Mouse (Mus musculus): ENCODE data around the gene Rmi2. TPM values are rescaled to one million over a fixed set of nuclear protein-coding genes. Genes with fewer than 3 reads are reported as not detected.
"Not testable (repeated sequence)": the region's sequence is repeated elsewhere in the genome, so short reads cannot be mapped to it uniquely, and the experiment has no call there.

The Rmi2 gene
- polyA plus RNA-seq, 1 experiment = 0.29 TPM

DNA sequence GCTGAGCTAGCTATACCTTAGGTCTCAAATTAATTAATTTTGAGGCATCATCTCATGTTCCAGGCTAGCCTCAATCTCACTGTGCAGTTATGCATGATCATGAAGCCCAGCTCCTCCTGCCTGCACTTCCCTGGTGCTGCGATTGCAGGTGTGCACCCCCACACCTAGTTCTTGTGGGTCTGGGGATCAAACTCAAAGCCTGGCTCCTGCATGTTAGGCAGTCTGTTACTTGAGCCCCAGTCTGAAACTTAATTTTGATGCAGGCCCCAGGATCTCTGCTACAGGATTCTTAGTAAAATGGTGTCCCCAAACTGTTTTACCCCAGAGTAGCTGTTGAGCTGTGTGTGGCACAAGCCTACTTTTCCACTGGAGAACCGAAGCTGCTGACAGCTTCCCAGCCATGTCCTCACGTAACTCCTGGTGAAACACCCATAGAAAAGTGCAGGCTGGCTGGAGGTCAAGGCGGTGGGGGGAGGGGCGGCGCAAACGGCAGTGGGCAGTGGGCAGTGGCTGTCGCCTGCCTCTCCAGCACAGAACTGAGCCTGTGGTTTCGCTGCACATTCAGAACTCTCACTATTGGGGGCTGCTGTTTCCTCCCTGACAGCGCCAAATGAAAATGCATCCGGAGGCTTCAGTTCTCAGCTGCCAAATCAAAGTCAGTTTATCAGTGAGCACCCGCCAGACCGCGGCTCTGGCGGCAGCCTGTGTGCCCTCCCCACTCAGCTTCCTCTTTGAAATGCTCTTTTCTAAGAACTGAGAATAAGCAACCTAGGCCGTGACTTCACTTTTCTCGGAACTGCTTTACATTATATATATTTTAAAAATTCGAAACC is 8.8 kb downstream of the Rmi2 start:
- Histone ChIP-seq H3K4me1 (ENCODE audit: control insufficient read depth, insufficient read depth, low read length) (no peaks in the 10 kb centered on the region), H3K4me3 (ENCODE audit: insufficient read depth, low read length) (no peak overlapping the region), H3K27ac (ENCODE audit: insufficient read depth, low read length) (no peak overlapping the region)
- no peak for TF ChIP-seq CTCF (IDR thresholded peaks at IDR 0.05; ENCODE audit: extremely low read depth, insufficient read depth, low read length)
- TF ChIP-seq POLR2A (IDR thresholded peaks at IDR 0.05; ENCODE audit: extremely low read depth, insufficient read depth, low read length) = no peak

DNA sequence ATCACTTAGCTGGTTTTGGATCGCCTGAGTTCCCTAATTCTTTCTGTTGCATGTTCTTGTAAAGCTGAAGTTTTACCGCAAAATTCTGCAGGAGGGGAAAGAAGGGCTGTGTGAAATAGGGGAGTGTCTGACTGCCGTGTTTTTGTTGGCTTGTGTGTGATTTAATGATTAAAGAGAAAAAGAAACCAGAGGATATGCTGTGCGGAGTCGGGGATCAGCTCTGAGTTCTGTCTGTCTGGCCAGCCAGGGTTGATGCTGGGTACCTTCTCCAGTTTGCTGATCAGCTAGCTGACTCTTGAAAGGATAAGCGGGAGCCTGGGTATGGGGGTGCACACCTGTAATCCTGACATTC is 9.4 kb downstream of the Rmi2 start:
- no peak overlapping the region for H3K4me3 ChIP-seq (ENCODE audit: insufficient read depth, low read length)
- H3K27ac ChIP-seq (ENCODE audit: insufficient read depth, low read length) = no peak overlapping the region
- no peaks in the 10 kb centered on the region for H3K4me1 ChIP-seq (ENCODE audit: control insufficient read depth, insufficient read depth, low read length)
- TF ChIP-seq CTCF (IDR thresholded peaks at IDR 0.05; ENCODE audit: extremely low read depth, insufficient read depth, low read length) (no peak), POLR2A (IDR thresholded peaks at IDR 0.05; ENCODE audit: extremely low read depth, insufficient read depth, low read length) (no peak)

DNA sequence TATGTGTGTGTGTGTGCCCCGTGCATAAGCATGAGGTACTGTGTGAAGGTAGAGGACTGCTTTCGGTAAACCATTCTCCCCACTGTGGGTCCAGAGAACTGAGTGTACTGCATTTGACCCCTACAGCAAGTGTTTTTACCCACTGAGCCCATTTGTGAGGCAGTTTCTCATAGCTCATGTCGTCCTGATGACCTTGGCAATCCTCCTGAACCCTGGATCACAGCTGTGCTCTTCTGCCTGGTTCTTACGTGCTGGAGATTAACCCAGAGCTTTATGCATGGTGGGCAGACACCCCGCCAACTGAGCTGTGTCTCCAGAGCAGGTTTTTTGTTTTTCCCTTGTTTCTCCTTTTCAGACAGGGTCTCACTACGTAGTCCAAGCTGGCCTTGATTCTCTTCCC is 11.1 kb downstream of the Rmi2 start:
- no peaks in the 10 kb centered on the region for H3K4me1 ChIP-seq (ENCODE audit: control insufficient read depth, insufficient read depth, low read length)

DNA sequence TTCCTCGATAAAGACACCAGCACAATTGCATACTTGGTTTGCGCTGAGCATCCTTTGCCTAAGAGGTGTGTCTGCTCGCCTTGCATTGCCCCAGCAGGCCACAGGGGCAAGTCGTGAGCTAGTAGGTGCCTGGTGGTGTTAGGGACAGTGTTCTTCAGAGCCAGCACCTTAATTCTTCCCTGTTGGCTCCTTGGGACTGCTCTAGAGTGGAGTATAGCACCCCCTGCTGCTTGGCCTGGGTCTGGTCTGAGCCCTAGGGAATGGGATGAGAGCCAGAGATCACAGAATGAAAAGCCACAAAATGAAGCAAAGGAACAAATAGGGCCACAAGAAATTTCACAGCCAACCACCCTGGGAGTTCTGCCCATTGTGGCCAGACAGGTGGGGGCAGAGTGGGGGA is 11.6 kb downstream of the Rmi2 start:
- Histone ChIP-seq H3K4me3 (ENCODE audit: insufficient read depth, low read length) (no peak overlapping the region), H3K4me1 (ENCODE audit: control insufficient read depth, insufficient read depth, low read length) (no peaks in the 10 kb centered on the region), H3K27ac (ENCODE audit: insufficient read depth, low read length) (no peak overlapping the region)
- TF ChIP-seq CTCF (IDR thresholded peaks at IDR 0.05; ENCODE audit: extremely low read depth, insufficient read depth, low read length) = peak; percentile 75
- TF ChIP-seq POLR2A (IDR thresholded peaks at IDR 0.05; ENCODE audit: extremely low read depth, insufficient read depth, low read length) = no peak

More for the DNA sequence above, 11.1 kb downstream of the Rmi2 start:
- TF ChIP-seq CTCF (IDR thresholded peaks at IDR 0.05; ENCODE audit: extremely low read depth, insufficient read depth, low read length) (no peak), POLR2A (IDR thresholded peaks at IDR 0.05; ENCODE audit: extremely low read depth, insufficient read depth, low read length) (no peak)
- no peak overlapping the region for H3K4me3 ChIP-seq (ENCODE audit: insufficient read depth, low read length)
- H3K27ac ChIP-seq (ENCODE audit: insufficient read depth, low read length) = no peak overlapping the region

DNA sequence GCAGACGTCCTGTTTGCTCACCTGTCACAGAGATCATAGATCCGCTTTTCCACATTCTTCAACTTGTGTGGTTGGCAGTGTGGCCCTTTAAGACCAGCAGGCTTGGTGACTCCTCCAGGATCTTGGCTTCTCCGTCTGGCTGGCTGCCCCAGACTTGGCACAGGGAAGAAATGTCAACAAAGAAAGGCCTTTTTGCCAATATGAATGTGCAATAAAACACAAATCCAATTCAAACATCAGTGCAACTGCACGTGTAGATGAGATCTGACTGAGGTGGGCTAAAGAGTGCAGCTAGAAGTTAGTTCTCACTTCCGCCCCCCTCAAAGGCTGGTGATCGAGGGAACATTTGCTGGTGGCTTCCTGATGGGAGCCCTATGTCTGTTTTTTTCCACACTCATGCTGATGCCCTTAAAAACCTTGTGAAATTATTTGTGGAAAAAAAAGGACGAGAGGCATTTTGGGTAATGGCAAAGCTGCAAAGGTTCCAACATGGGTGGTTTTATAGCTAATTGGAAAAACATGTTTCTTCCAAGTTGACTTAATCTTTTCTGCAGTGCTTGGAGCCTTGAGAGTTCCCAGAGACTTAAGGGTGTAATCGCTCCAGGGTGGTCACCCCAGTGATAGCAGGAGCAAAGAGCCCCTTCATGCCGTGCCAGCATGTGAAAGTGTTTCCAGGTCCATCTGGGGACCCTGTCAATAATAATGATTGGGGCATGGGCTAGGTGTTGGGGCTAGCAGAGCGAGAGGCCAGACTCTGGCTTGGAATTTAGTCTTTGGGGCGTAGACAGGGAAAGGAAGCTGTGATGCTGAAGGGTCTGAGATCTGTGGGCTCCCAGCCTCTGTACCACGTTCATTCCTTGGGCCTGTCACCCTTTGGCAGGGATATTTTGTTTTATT is 15.4 kb downstream of the Rmi2 start:
- Histone ChIP-seq H3K4me1 (ENCODE audit: control insufficient read depth, insufficient read depth, low read length) (no peaks in the 10 kb centered on the region), H3K4me3 (ENCODE audit: insufficient read depth, low read length) (no peak overlapping the region), H3K27ac (ENCODE audit: insufficient read depth, low read length) (no peak overlapping the region)
- TF ChIP-seq CTCF (IDR thresholded peaks at IDR 0.05; ENCODE audit: extremely low read depth, insufficient read depth, low read length) = no peak
- no peak for TF ChIP-seq POLR2A (IDR thresholded peaks at IDR 0.05; ENCODE audit: extremely low read depth, insufficient read depth, low read length)

DNA sequence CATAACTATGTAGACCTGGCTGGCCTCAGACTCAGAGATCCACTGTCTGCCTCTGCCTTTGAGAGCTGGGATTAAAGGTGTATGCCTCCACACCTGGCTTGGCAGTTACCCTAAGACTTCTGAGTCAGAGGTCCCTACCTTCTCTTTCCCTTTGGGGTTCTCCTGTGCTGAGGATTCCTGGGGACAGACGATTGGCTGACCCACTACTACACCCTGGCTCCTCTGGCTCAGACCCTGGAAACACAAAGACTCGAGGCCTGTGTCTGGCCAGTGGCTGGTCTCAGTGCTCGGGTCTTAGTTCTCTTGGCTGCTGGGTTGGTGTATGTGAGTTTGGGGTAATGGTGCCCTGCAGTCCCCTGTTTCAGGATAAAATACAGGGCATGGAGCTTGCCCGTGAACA is 16.0 kb downstream of the Rmi2 start:
- H3K27ac ChIP-seq (ENCODE audit: insufficient read depth, low read length) = no peak overlapping the region
- TF ChIP-seq POLR2A (IDR thresholded peaks at IDR 0.05; ENCODE audit: extremely low read depth, insufficient read depth, low read length) = no peak
- H3K4me1 ChIP-seq (ENCODE audit: control insufficient read depth, insufficient read depth, low read length) = no peaks in the 10 kb centered on the region
- H3K4me3 ChIP-seq (ENCODE audit: insufficient read depth, low read length) = no peak overlapping the region

DNA sequence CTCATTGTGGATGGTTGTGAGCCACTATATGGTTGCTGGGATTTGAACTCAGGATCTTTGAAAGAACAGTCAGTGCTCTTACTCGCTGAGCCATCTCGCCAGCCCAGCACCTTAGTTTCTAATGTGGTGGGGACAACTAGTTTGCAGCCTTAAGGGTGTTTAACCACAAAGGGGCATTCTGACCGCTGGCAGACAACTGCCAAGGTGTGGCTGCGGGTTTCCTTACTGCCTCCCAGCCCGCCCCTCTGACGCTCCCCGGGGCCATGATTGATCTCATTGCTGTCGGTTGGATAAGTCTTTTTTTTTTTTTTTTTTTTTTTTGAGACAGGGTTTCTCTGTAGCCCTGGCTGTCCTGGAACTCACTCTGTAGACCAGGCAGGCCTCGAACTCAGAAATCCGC is 17.4 kb downstream of the Rmi2 start:
- not testable (repeated sequence) for H3K4me3 ChIP-seq (ENCODE audit: insufficient read depth, low read length); H3K27ac ChIP-seq (ENCODE audit: insufficient read depth, low read length); H3K4me1 ChIP-seq (ENCODE audit: control insufficient read depth, insufficient read depth, low read length)

DNA sequence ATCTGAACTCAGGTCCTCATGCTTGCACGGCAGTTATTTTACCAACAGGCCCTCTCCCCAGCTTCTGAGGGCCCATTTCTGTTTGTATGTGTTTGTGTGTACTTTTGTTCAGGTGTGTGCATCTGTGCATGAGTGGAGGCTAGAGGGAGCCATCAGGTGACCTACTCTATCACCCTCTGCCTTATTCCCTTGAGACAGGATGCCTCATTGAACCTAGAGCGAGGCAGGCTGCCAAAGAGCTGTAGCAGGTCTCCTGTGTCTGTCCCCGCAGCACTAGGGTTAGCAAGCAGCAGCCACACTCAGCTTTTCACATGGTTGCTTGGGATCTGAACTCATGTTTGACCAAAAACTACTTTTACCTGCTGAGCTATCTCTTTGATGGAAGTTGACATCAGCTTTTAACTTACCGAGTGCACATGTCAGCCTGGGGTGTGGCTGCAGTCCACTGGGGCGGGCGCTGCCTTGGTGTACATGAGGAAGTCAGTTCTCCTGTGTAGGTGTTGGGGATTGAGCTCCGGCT is 24.9 kb downstream of the Rmi2 start:
- H3K4me1 ChIP-seq (ENCODE audit: control insufficient read depth, insufficient read depth, low read length) = no peaks in the 10 kb centered on the region
- H3K27ac ChIP-seq (ENCODE audit: insufficient read depth, low read length) = no peak overlapping the region
- TF ChIP-seq POLR2A (IDR thresholded peaks at IDR 0.05; ENCODE audit: extremely low read depth, insufficient read depth, low read length) (no peak), CTCF (IDR thresholded peaks at IDR 0.05; ENCODE audit: extremely low read depth, insufficient read depth, low read length) (no peak)
- no peak overlapping the region for H3K4me3 ChIP-seq (ENCODE audit: insufficient read depth, low read length)

DNA sequence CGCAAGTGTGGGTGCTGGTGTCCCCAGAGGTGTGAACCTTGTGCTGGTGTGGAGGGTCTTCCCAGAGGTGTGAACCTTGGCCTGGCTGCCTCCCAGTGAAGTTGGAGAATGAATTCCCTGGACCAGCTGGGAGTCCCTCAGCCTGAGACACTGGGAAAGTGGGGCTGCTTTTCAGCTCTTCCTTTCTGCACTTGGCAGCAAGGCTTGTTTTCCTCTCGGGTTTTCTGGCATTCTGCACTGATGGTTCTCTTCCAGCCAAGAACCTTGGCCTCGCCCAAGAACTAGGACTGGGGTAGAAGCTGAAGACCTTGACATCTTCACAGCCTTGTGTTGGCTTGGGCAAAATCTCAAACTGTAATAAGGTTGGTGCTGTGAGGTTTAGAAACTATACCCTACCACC is 26.5 kb downstream of the Rmi2 start:
- Histone ChIP-seq H3K27ac (ENCODE audit: insufficient read depth, low read length) (no peak overlapping the region), H3K4me1 (ENCODE audit: control insufficient read depth, insufficient read depth, low read length) (no peaks in the 10 kb centered on the region), H3K4me3 (ENCODE audit: insufficient read depth, low read length) (no peak overlapping the region)
- TF ChIP-seq CTCF (IDR thresholded peaks at IDR 0.05; ENCODE audit: extremely low read depth, insufficient read depth, low read length) (no peak), POLR2A (IDR thresholded peaks at IDR 0.05; ENCODE audit: extremely low read depth, insufficient read depth, low read length) (no peak)
